Mouse (Mus musculus) spleen, adult 2 months (tissue): ENCODE measurements around the gene Sbno2. TPM values are rescaled to one million over a fixed set of nuclear protein-coding genes. Genes with fewer than 3 reads are reported as not detected.
"Not testable (repeated sequence)": the region's sequence is repeated elsewhere in the genome, so short reads cannot be mapped to it uniquely, and the experiment has no call there.

Source experiments
- DNase-seq, 2 experiments: peaks; one replicate each; pipeline versions ENCODE4 v3.0.0 to v3.0.0-alpha.2; 2012 to 2021; ENCODE audit warnings: low spot score in 2 of 2, low read depth in 1 of 2
- H3K27ac ChIP-seq: fragments of 200-500 bp; 2 replicates; pipeline ENCODE4 v1.5.1; 2012; ENCODE audit warnings: low read length, inconsistent platforms; ENCODE audit not compliant: insufficient read depth
- H3K27me3 ChIP-seq: fragments of 200-500 bp; 2 replicates; pipeline ENCODE4 v1.6.1; 2012; ENCODE audit warnings: mild to moderate bottlenecking, moderate library complexity, low read length, inconsistent platforms; ENCODE audit not compliant: control insufficient read depth, insufficient read depth
- H3K36me3 ChIP-seq: fragments of 200-500 bp; 2 replicates; pipeline ENCODE4 v1.6.1; 2012; ENCODE audit warnings: mild to moderate bottlenecking, low read length, inconsistent platforms; ENCODE audit not compliant: control insufficient read depth, insufficient read depth
- H3K4me1 ChIP-seq: fragments of 200-500 bp; 2 replicates; pipeline ENCODE4 v1.6.1; 2011; ENCODE audit warnings: inconsistent platforms; ENCODE audit not compliant: control insufficient read depth, insufficient read depth, insufficient read length
- H3K4me3 ChIP-seq: fragments of 200-500 bp; 2 replicates; pipeline ENCODE4 v1.5.1; 2011; ENCODE audit warnings: mild to moderate bottlenecking, inconsistent platforms; ENCODE audit not compliant: insufficient read depth, insufficient read length; ENCODE audit errors: extremely low read depth
- CTCF ChIP-seq: fragments of 200-500 bp; IDR thresholded peaks from 2 replicates; pipeline ENCODE4 v1.5.1; 2011; ENCODE audit warnings: mild to moderate bottlenecking, inconsistent platforms; ENCODE audit not compliant: insufficient read depth, insufficient read length, insufficient replicate concordance; ENCODE audit errors: extremely low read depth
- POLR2A ChIP-seq: fragments of 200-500 bp; IDR thresholded peaks from 2 replicates; pipeline ENCODE4 v1.6.1; 2011; ENCODE audit warnings: low read depth, low read length, inconsistent platforms
- WGBS: fragments of 180-500 bp; shearing (Covaris S2); methylation state at CpG from one replicate; pipeline ENCODE4 v1.1.7; 2018; 5-methylcytosine and 5-hydroxymethylcytosine counted together
- polyA plus RNA-seq: library from polyadenylated mRNA; depleted of rRNA; stranded (reverse); fragments of >200 nt; gene quantifications from 2 replicates; pipeline ENCODE4 v1.2.3, GENCODE M21; 2012

Gene Sbno2
- polyA plus RNA-seq, 1 experiment = 95.0 TPM

- H3K4me1 ChIP-seq = peaks cover 29% of the 10 kb centered on the region; the same call in 1 of the 2 replicates
- DNase-seq = no peak
- TF ChIP-seq POLR2A = no peak
- no peak for TF ChIP-seq CTCF
- WGBS = 71% methylated on average over 3 of the region's 3 CpGs
- no peaks in the 10 kb centered on the region for H3K36me3 ChIP-seq
- H3K27ac ChIP-seq = no peak overlapping the region
- no peaks in the 10 kb centered on the region for H3K27me3 ChIP-seq
- H3K4me3 ChIP-seq = no peak overlapping the region
Measured at GRCm38 (mm10) chr10:80048834-80049233, 56.5 kb downstream of the Sbno2 start.

- DNase-seq = no peak
- Histone ChIP-seq H3K27ac (no peak overlapping the region), H3K27me3 (no peaks in the 10 kb centered on the region), H3K36me3 (no peaks in the 10 kb centered on the region), H3K4me1 (peaks cover 29% of the 10 kb centered on the region; the same call in 1 of the 2 replicates), H3K4me3 (no peak overlapping the region)
- TF ChIP-seq POLR2A (no peak), CTCF (no peak)
- 81% methylated on average over 5 of the region's 5 CpGs for WGBS
Measured at GRCm38 (mm10) chr10:80048396-80048795, 57.0 kb downstream of the Sbno2 start.

GRCm38 (mm10) chr10:80047041-80047565, 58.3 kb downstream of the Sbno2 start, which contains the start of gene Gpx4:
Gpx4 (plus strand) TSS chr10:80047166.
- Histone ChIP-seq H3K36me3 (no peaks in the 10 kb centered on the region), H3K4me3 (no peak within 1 kb of the TSS), H3K27me3 (no peaks in the 10 kb centered on the region), H3K4me1 (peaks cover 20% of the 10 kb centered on the region; the same call in 1 of the 2 replicates), H3K27ac (no peak within 1 kb of the TSS)
- TF ChIP-seq POLR2A = no peak
- no peak for TF ChIP-seq CTCF
- DNase-seq = no peak
- WGBS = 90% methylated on average over 9 of the region's 9 CpGs

- 90% methylated on average over 5 of the region's 5 CpGs for WGBS
- Histone ChIP-seq H3K27me3 (no peaks in the 10 kb centered on the region), H3K27ac (no peak overlapping the region), H3K4me3 (no peak overlapping the region), H3K36me3 (no peaks in the 10 kb centered on the region), H3K4me1 (peaks cover 11% of the 10 kb centered on the region; the same call in 1 of the 2 replicates)
- no peak for DNase-seq
- TF ChIP-seq POLR2A = no peak
- no peak for TF ChIP-seq CTCF
Measured at GRCm38 (mm10) chr10:80045766-80046165, 59.6 kb downstream of the Sbno2 start.

- H3K4me1 ChIP-seq, H3K4me3 ChIP-seq, H3K36me3 ChIP-seq, H3K27ac ChIP-seq, H3K27me3 ChIP-seq, DNase-seq: not testable (repeated sequence)
- WGBS = 72% methylated on average over 4 of the region's 4 CpGs
Measured at GRCm38 (mm10) chr10:80045364-80045763, 60.0 kb downstream of the Sbno2 start.

GRCm38 (mm10) chr10:80044087-80044486, 61.3 kb downstream of the Sbno2 start:
- no peak overlapping the region for H3K4me3 ChIP-seq
- no peak overlapping the region for H3K27ac ChIP-seq
- peaks cover 4% of the 10 kb centered on the region; the same call in 1 of the 2 replicates for H3K4me1 ChIP-seq
- no peaks in the 10 kb centered on the region for H3K27me3 ChIP-seq
- 97% methylated on average over 4 of the region's 4 CpGs for whole genome bisulfite sequencing
- DNase-seq = no peak
- TF ChIP-seq POLR2A (no peak), CTCF (no peak)
- H3K36me3 ChIP-seq = no peaks in the 10 kb centered on the region

GRCm38 (mm10) chr10:80041409-80042060, 63.8 kb downstream of the Sbno2 start:
- 89% methylated on average over 8 of the region's 8 CpGs for WGBS
- H3K27me3 ChIP-seq, H3K4me1 ChIP-seq, H3K4me3 ChIP-seq, DNase-seq, H3K27ac ChIP-seq: not testable (repeated sequence)
- peaks cover 13% of the 10 kb centered on the region for H3K36me3 ChIP-seq
